Mouse (Mus musculus) spleen, adult 2 months (tissue): ENCODE data around the gene Mfsd13b.

Source experiments
- CTCF ChIP-seq: fragments of 200-500 bp; IDR thresholded peaks from 2 replicates; pipeline ENCODE4 v1.5.1; 2011; ENCODE audit warnings: mild to moderate bottlenecking, inconsistent platforms; ENCODE audit not compliant: insufficient read depth, insufficient read length, insufficient replicate concordance; ENCODE audit errors: extremely low read depth
- POLR2A ChIP-seq: fragments of 200-500 bp; IDR thresholded peaks from 2 replicates; pipeline ENCODE4 v1.6.1; 2011; ENCODE audit warnings: low read depth, low read length, inconsistent platforms

DNA sequence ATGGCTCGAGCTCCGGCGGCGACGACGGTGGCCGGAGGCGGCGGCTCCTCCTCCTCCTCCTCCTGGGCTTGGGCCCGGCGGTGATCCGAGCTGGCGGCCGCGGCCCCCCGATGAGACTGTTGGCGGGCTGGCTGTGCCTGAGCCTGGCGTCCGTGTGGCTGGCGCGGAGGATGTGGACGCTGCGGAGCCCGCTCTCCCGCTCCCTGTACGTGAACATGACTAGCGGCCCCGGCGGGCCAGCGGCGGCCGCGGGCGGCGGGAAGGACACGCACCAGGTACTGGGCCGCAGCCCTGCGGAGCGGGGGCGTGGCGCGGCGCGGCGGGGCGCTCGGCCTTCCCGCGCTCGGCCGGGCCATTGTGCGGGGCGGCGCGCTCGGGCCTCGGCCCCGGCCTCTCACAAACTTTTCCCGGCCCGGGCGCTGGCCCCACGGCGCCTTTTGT, 52.4 kb downstream of the Mfsd13b start:
- TF ChIP-seq POLR2A (no peak), CTCF (no peak)
